Mouse (Mus musculus) kidney, postnatal 4 days (tissue): ENCODE measurements around the gene Dvl2.
"Not testable (repeated sequence)": the region's sequence is repeated elsewhere in the genome, so short reads cannot be mapped to it uniquely, and the experiment has no call there.

Source experiments
- DNase-seq, 2 experiments: peaks; one replicate each; pipeline ENCODE4 v3.0.0; 2021; ENCODE audit warnings: mixed read lengths in 2 of 2

Dvl2 gene

DNA sequence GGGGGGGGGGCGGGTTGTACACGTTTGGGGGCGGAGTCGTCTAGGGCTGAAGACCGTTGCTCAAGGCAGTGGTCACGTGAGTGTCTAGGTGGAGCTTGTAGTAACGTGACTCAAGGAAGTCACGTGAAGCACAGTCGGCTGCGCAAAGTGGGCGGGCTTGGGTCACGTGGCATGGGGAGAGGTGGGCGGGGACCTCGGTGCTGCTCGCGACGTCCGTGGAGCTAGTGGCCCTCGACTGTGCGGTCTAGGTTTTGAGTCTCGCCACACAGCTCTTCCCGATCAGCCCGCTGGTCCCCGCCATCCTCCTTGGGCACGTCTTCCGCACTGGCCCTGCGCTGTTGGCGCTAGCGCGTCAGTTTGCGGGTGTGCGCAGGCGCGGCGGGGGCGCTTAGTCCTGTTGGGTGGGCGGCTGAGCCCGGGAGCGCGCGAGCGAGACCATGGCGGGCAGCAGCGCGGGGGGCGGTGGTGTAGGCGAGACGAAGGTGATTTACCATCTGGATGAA is at the start of gene Dvl2:
TSS of gene Dvl2 (plus strand) at position 200 of the 503 bp plus-strand sequence.
- peak; percentile 95 to 96 for DNase-seq

DNA sequence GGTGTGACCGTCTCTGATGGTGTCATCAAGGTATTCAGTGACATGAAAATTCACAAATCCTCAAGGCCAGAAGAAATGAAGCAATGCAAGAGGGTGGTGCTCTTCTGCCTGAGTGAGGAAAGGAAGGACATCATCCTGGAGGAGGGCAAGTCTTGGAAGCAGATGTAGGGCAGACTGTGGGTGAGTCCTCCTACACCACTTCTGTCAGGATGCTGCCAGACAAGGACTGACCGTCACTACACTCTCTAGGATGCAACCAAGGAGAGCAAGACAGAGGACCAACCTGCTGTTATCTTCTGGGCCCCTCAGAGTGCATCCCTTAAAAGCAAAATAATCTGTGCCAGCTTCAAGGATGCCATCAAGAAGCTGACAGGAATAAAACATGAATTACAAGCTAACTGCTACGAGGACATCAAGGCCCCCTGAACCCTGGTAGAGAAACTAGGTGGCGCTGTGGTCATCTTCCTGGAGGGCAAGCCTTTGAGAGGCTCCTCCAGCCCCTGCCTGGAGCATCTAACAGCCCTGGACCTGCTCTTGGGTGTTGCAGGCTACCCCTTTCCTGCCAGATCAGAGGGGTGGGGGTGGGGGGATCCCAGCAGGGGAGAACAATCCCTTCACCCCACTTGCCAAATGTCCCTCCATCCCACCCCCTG is 49.5 kb upstream of the Dvl2 start:
- DNase-seq = peak in 1 of 2 experiments; percentile 54

DNA sequence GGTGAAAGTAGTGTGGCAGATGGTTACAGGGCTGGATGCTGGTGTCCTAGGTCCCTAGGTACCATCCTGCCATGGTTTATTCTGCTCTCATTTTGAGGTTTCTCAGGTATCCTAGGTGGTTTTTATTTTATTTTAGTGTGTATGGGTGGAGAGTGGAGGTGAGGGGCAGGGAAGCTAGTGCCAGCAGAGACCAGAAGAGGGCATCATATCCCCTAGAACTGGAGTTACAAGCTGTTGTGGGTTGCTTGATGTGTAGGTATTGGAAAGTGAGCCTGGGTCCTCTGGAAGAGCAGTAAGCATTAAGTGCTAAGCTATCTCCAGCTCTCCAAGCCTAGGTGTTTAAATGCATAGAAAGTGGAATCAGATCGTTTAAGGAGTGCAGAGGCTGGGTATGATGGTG is 48.1 kb upstream of the Dvl2 start:
- no peak for DNase-seq

DNA sequence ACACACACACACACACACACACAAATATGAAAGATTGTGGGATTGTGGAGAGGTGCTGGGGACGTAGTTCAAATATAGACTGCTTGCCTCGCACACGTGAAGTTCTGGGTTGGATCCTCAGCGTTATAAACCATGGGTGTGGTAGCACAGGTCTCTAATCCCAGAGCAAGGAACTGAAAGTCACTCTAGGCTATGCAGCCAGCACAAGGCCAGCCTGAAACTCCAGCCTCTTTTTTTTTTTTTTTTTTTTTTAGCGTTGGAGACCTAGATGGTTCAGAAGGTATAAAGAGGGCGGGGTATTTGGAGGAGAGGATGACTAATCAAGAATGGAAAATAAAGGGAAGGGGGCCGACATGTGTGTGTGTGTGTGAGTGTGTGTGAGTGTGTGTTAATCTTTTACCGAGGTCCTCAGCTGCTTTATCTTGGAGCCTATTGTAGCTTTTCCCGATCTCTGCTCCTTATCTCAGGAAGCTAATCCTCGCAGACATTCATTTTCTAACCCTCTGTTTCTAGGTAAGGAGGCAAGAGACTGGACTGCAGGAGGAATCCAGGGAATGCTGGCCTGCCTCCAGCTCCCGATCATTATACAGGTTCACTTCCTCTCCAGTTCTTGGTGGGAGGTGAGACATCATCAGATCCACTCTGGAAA is 47.0 kb upstream of the Dvl2 start:
- no peak for DNase-seq

DNA sequence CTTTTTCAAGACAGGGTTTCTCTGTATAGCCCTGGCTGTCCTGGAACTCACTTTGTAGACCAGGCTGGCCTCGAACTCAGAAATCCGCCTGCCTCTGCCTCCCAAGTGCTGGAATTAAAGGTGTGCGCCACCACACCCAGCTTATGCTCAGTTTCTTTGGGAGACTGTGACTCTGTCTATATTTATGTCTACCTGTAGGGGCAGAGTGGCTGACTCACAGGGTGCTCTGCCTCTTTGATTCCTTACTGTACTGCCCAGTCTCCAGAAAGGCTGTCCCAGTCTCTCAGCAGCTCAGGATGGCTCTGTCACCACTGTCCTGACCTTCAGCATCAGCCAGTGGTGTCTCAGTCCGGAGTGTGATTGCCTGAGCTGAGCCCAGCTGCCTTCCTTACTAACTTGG is 44.8 kb upstream of the Dvl2 start:
- not testable (repeated sequence) for DNase-seq

DNA sequence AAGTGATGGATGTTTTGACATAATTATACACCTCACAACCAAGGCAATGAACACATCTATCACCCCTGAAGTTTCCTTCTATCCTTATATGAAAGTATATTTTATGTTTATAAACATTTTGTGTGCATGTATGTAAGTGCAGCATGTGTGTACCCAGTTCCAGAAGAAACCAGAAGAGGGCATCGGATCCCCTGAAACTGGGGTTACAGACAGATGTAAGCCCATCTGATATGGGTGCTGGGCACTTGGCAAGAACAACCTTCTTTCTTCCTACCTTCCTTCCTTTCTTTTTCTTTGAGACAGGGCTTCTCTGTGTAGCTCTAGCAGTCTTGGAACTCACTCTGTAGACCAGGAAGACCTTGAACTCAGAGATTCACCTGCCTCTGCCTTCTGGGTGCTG is 44.2 kb upstream of the Dvl2 start:
- DNase-seq = no peak

DNA sequence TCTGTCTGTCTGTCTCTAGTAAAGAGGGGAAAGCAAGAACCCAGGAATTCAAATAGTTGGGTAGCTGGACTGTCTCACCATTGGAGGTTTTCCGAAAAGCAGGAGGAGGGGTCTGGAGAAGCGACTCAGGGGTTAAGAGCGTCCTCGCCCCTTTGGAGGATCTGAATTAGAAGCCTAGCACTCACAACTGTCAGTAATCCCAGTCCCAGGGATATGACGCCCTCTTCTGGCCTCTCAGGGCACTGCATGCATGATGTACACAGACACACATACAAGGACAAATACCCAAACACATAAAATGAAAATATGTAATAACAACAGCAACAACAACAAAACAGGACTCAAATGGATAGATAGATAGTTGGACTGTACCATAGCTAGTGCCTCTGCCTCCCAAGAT is 39.8 kb upstream of the Dvl2 start:
- peak; percentile 53 to 55 for DNase-seq

DNA sequence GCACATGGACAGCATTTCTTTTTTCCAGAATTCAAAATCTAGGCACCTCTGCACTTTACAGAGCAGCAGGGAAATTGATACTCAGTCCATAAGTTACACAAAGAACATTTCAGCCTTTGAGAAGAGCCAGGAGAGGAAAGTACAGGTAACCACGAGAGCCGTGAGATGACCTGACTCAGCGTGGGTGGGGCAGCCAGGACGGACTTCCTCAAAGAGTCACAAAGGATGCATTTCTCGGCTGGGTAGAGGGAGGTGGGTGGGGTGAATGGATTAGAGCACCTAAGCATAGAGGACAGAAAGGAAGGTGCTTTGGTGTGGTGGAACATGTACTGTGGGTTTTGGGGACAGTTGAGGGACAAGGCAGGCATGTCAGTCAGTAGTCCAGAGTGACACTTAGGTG is 38.6 kb upstream of the Dvl2 start:
- no peak for DNase-seq

DNA sequence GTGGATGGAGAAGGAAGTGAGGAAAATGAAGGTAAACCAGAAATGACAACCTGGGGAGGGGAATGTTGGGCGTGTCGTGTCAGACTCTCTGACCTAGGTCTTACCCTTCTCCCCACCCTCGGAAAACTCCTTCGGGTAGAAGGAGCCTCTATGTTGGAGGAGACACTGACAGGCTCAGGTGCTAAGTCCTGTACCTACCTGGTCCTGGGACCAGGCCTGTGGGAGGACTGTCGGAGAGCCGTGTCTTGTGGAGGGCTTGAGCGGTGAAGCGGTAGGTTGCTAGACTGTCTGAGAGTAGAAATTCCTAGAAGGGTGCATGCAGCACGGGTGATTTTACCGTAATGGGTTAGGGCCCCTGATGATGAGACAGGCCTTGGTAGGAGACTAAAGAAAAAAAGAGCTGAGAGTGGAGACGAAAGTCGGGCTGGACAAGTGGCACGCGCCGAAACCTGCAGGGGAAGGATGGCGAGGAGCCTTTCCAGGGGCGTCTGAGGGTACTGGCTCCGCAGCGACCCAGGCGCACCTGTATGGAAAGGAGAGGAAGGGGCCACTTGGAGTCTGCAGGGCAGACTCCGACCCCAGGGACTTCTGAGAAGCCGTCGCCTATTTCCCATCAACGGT is 35.6 kb upstream of the Dvl2 start, which contains the start of gene Cldn7:
TSS of gene Cldn7 (plus strand) at position 130 of the 621 bp plus-strand sequence.
- DNase-seq = no peak

DNA sequence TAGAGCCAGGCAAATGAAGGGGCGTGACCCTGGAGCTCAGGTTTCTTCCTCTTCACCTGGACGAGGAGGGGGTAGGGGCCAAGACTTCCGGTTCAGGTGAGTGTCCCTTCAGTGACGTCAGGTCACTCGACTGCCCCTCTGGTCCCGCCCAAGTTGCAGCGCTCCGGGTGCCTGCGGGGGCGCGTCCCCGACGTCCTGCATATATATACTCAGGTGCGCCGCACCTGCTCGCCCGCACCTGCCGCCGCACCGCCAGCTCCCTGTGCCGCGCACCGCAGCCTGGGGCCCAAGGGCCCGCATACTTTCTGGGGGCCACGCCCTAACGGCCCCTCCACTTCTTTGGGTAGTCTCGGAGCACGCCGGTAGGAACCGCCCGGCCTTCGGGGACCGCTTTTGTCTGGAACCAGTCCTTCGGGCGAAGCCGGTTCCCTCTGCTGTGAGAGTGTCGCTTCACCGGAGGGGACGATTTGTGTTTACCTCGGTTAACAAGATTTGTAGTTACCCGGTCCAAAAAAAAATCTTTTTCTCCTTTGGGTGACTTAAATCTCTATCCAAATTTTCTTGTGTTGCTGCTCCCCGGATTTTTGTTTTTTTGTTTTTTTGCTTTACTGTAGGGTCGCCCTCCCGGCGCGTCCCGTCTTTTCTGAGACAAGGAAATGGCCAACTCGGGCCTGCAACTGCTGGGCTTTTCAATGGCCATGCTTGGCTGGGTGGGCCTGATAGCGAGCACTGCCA is 35.0 kb upstream of the Dvl2 start:
- peak; percentile 70 to 81 for DNase-seq

DNA sequence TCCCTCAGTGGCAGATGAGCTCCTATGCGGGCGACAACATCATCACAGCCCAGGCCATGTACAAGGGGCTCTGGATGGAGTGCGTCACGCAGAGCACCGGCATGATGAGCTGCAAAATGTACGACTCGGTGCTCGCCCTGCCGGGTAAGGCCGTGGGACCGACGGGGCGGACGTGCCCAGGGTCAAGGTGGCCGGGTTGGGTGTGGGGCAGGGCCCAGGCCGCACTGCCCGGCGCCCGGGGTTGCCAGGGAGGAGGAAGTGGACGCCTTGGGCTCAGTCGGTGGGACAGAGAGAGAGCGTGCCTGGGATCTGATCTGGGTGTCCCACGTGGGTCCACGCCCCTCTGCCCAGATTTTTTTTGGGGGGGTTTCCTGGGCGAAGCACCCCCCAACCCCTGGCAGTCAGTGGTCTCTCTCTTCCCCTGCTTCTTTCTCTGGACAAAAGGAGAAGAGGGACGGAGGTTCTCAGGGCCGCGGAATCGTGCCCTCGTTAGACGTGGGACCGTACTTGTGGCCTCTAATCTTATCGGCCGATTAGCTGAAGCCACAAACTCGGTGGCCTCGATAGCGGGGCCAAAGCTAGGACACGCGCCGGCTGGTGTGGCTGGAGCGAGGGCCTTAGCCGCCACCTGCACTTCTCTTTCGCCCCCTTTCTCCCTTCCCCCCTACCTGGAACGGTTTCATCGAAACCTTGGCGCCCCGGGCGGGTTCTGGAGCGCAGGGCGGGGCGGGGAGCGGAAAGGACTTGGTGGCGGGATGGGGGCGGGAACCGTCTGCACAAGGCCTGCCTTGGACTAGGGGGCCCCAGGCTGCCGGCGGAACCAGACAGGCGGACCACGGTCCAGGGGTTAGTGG is 34.2 kb upstream of the Dvl2 start:
- DNase-seq = peak; percentile 79 to 89

DNA sequence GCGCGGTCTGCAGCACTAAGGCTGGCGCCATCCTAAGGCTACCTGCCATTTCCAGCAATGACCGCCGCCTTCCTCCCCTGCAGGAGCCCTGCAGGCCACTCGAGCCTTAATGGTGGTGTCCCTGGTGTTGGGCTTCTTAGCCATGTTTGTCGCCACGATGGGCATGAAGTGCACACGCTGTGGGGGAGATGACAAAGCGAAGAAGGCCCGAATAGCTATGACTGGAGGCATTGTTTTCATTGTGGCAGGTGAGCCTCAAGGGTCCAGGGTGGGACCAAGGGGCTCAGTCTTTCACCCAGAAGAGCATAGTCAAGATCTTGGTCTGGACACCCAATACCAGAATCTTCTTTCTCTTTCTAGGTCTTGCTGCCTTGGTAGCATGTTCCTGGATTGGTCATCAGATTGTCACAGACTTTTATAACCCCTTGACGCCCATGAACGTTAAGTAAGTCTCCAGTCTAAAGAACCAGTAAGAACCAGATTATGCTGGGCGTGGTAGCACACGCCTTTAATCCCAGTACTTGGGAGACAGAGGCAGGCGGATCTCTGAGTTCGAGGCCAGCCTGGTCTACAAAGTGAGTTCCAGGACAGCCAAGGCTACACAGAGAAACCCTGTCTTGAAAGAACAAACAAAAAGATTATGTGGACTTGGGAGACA is 33.4 kb upstream of the Dvl2 start:
- no peak for DNase-seq

DNA sequence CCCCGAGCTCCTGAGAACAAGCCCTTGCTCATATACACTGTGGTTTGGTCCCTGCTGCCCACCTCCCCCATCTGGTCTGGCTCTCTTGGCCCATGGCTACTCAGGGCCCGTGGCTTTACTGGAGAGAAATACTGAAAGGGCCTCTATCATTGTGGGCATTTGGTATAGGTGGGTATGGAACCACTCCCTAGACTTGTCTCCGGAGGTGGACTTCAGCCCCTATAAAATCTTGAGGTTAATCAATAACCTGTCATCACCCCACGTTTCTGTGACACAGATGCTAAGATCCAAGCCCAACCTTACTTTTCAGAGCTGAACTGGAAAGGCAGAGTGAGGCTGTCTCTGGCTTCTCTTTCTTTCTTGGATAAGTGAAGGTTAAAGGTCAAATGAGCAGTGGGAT is 31.6 kb upstream of the Dvl2 start:
- no peak for DNase-seq

DNA sequence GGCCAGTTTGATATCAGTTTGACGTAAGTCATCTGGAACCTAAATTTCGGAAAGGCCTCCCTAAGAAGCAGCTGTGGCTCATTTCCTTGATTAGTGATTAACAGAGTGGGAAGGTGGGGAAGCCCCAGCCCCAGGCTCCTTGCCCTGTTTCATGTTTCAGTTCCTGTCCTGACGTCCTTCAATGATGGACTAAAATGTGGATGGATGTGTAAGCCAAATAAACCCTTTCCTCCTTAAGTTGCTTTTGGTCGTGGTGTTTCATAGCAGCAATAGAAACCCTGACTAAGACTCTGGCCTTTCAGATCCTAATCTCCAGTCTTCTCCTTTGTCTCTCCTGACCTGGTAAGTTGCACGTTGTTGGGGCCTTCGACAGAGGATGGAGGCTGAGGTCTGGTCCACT is 30.2 kb upstream of the Dvl2 start:
- DNase-seq = no peak

DNA sequence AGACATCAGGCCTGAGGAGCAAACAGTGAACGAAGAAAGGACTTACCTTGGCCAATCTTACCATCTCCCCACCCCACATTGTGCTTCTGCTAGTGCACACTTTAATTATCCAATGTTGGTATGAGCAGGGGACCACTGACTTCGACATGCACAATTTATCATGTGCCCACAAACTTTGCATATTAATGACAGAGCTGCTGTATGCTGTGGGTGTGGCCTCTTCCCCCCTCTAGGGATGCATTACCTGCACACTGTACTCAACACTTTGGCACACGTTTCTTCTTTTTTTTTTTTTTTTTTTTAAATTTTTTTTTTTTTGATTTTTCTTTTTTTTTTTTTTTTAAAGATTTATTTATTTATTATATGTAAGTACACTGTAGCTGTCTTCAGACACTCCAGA is 29.6 kb upstream of the Dvl2 start:
- DNase-seq = no peak

DNA sequence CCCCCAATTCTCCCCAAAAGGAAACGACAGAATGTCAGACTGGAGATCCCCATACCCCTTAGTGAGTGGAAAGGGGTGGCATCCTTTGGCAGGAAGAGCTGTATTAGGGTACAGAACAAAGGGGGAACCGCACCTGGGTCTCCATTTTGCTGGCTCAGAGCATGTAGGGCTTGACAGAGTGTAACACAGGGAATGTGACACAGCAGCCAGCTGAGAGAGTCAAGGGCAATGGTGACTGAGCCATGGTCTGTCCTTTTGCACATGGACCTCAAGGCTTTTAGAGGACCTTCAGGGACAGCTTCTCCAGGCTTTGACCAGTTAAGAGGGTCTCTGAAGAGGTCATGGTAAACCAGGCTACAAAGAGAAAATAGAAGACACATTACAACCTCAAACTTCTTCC is 25.5 kb upstream of the Dvl2 start:
- no peak for DNase-seq

DNA sequence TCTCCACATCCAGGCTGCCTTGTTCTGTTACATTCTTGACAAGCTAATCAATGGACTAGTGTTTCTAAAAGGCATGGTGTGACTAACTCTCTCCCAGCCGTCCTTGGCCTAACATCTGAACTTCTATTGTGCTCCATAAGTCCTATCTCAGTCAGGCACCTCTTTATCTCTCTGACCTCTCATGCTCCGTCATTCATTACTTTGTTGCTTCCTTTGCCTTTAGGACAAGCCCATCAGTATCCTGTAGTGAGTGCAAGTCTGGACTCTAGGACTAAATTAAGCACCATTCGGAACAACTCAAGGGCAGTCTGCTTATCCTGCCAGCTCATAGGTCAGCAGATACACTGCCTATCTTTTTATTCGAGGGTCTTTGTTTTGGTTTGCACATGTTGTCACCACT is 24.1 kb upstream of the Dvl2 start:
- DNase-seq = no peak

DNA sequence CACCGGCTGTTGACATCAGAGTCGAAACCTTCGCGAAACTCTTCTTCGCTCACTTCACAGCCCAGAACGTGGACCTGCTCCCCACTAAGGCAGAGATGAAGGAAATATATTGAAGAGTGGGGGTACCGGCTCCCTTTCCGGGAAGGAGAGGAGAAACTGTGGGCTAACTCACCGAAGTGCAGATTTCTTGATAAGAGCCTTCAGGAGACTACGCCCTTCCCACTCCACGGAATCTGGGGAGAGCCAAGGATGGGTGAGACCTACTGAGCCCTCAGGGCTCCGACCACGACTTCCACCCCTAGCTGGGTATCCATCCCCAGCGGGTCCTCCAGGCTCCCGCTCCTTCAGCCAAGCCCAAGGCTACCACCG is 20.6 kb upstream of the Dvl2 start:
- DNase-seq = no peak

DNA sequence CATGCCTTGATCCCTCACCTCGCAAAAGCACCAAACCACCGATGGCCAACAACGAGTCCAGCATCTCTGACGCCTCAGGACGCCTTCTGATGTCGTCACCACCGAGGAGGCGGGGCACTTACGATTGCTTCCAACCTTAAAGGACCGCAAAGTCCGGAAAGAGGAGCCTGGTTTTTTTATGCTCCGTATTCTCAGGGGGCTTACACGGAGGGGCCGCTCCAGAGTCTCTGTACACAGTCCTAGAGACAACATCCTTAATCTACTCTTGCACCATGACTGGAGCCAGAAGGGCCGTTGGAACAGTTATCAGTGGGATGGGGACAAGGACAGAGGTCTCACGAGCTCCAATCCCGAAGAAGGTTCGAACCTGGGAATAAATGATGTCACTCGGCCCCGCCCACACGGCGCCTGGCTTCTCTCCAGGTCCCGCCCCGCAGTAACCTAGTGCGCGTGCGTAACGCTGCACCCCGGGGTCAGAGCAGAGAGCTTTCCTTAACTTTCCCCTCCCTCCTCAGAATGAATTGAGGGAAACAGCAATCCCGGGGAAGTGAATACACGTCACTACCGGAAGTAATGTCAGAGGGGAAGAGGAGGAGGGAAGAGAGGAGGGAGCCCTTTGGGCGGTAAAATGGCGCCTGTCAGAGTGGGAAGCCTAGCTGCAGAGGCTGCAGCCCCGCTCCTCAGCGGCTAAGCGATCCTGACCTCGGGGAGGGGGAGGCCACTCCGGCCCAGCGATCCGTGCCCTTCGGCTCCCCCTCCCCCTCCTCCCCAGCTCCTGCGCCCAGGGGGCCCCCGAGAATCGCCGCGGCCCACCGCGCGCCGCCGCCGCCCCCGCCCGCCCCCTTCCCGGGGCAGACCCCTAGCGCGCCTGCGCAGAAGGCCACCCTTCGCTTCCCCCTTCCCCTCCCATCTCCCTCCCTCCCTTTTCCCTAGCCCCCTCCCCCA is 19.9 kb upstream of the Dvl2 start:
- peak; percentile 98 for DNase-seq

DNA sequence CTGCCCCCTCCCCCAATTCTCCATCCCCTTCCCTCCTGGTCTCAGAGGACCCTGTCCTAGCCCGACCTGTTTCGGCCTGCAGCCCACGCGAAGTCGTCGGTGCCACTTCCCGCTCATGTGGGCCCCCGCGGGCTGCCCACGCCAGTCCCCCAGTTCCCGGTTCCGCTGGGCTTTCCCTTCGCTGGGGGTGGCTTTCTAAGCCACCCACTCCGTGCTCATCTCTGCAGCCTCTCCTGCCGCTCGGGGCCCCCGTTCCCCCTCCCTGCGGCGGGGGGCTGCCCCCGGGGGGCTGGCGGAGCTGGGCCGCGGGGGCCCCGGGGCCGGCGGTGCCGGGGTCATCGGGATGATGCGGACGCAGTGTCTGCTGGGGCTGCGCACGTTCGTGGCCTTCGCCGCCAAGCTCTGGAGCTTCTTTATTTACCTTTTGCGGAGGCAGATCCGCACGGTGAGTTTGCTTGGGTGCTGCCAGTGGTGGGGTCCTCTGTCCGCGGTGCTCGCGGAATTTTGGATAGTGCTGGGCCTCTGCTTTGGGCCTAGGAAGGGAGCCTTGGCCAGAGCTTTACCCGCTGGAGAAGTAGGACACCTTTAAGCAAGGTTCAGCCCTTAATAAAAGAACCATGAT is 19.1 kb upstream of the Dvl2 start, which contains the start of gene Ctdnep1:
TSS of gene Ctdnep1 (plus strand) at position 16 of the 622 bp plus-strand sequence.
- peak; percentile 45 to 60 for DNase-seq
